Mouse (Mus musculus) brown adipose tissue, adult 24 weeks (tissue): ENCODE measurements around the gene Lhfpl2. TPM values are rescaled to one million over a fixed set of nuclear protein-coding genes. Genes with fewer than 3 reads are reported as not detected.
A peak's percentile ranks its signal among the peaks of the same experiment; 100 is the strongest.

Experiments used
- H3K27ac ChIP-seq: fragments of 200-500 bp; replicated peaks from 2 replicates; pipeline ENCODE4 v1.5.1; 2012; ENCODE audit warnings: low read depth, mild to moderate bottlenecking, low read length
- H3K4me1 ChIP-seq: fragments of 200-500 bp; 2 replicates; pipeline ENCODE4 v1.6.1; 2012; ENCODE audit warnings: low read length, mixed read lengths; ENCODE audit not compliant: control insufficient read depth, insufficient read depth, insufficient read length
- H3K4me3 ChIP-seq: fragments of 200-500 bp; 2 replicates; pipeline ENCODE4 v1.5.1; 2012; ENCODE audit warnings: low read depth, mild to moderate bottlenecking, low read length, moderate library complexity; ENCODE audit not compliant: insufficient read depth
- polyA plus RNA-seq: library from polyadenylated mRNA; stranded (reverse); fragments of >200 nt; gene quantifications from 2 replicates; pipeline ENCODE4 v1.2.4, GENCODE M21; 2012; ENCODE audit not compliant: missing spikeins, insufficient read depth, insufficient read length

The Lhfpl2 gene
- polyA plus RNA-seq, 1 experiment: 6.5 TPM

GRCm38 (mm10) chr13:94132187-94132995, 74.8 kb downstream of the Lhfpl2 start:
- Histone ChIP-seq H3K4me3 (no peak overlapping the region), H3K27ac (peak overlapping the region; percentile 24; the same call in 1 of the 2 replicates), H3K4me1 (peaks cover 20% of the 10 kb centered on the region)

GRCm38 (mm10) chr13:94134646-94135045, 77.0 kb downstream of the Lhfpl2 start:
- peaks cover 24% of the 10 kb centered on the region for H3K4me1 ChIP-seq
- H3K4me3 ChIP-seq: no peak overlapping the region
- no peak overlapping the region for H3K27ac ChIP-seq

- Histone ChIP-seq H3K4me3 (no peak overlapping the region), H3K4me1 (peaks cover 27% of the 10 kb centered on the region), H3K27ac (no peak overlapping the region)
Observed at GRCm38 (mm10) chr13:94135180-94135579, 77.6 kb downstream of the Lhfpl2 start.

GRCm38 (mm10) chr13:94139713-94140445, 82.3 kb downstream of the Lhfpl2 start:
- Histone ChIP-seq H3K4me1 (peaks cover 11% of the 10 kb centered on the region), H3K27ac (peak overlapping the region; percentile 31), H3K4me3 (no peak overlapping the region)

GRCm38 (mm10) chr13:94140446-94140845, 82.8 kb downstream of the Lhfpl2 start:
- H3K4me1 ChIP-seq: peaks cover 10% of the 10 kb centered on the region; the same call in 1 of the 2 replicates
- H3K4me3 ChIP-seq: no peak overlapping the region
- H3K27ac ChIP-seq: no peak overlapping the region

- Histone ChIP-seq H3K27ac (no peak overlapping the region), H3K4me3 (no peak overlapping the region), H3K4me1 (peaks cover 7% of the 10 kb centered on the region; the same call in 1 of the 2 replicates)
Observed at GRCm38 (mm10) chr13:94143063-94143652, 85.6 kb downstream of the Lhfpl2 start.

GRCm38 (mm10) chr13:94144451-94144850, 86.9 kb downstream of the Lhfpl2 start:
- no peak overlapping the region for H3K4me3 ChIP-seq
- H3K4me1 ChIP-seq: peaks cover 5% of the 10 kb centered on the region; the same call in 1 of the 2 replicates

GRCm38 (mm10) chr13:94147257-94147656, 89.7 kb downstream of the Lhfpl2 start:
- Histone ChIP-seq H3K4me3 (no peak overlapping the region), H3K27ac (no peak overlapping the region), H3K4me1 (no peaks in the 10 kb centered on the region; the same call in 1 of the 2 replicates)

More at GRCm38 (mm10) chr13:94144451-94144850, 86.9 kb downstream of the Lhfpl2 start:
- H3K27ac ChIP-seq: no peak overlapping the region

GRCm38 (mm10) chr13:94149006-94149405, 91.4 kb downstream of the Lhfpl2 start:
- H3K4me3 ChIP-seq: no peak overlapping the region
- no peak overlapping the region for H3K27ac ChIP-seq
- peaks cover 2% of the 10 kb centered on the region; the same call in 1 of the 2 replicates for H3K4me1 ChIP-seq

- no peak overlapping the region for H3K27ac ChIP-seq
- H3K4me3 ChIP-seq: no peak overlapping the region
- H3K4me1 ChIP-seq: peaks cover 2% of the 10 kb centered on the region; the same call in 1 of the 2 replicates
Observed at GRCm38 (mm10) chr13:94149781-94150180, 92.2 kb downstream of the Lhfpl2 start.

GRCm38 (mm10) chr13:94151308-94151707, 93.7 kb downstream of the Lhfpl2 start:
- H3K27ac ChIP-seq: no peak overlapping the region
- H3K4me1 ChIP-seq: peaks cover 2% of the 10 kb centered on the region; the same call in 1 of the 2 replicates
- no peak overlapping the region for H3K4me3 ChIP-seq

- H3K27ac ChIP-seq: no peak overlapping the region
- no peak overlapping the region for H3K4me3 ChIP-seq
- H3K4me1 ChIP-seq: peaks cover 2% of the 10 kb centered on the region; the same call in 1 of the 2 replicates
Observed at GRCm38 (mm10) chr13:94152836-94153235, 95.2 kb downstream of the Lhfpl2 start.

GRCm38 (mm10) chr13:94153658-94154057, 96.1 kb downstream of the Lhfpl2 start:
- Histone ChIP-seq H3K4me3 (no peak overlapping the region), H3K4me1 (peaks cover 3% of the 10 kb centered on the region; the same call in 1 of the 2 replicates), H3K27ac (no peak overlapping the region)

- Histone ChIP-seq H3K4me3 (no peak overlapping the region), H3K27ac (peak overlapping the region; percentile 60; the same call in 1 of the 2 replicates), H3K4me1 (peaks cover 11% of the 10 kb centered on the region; the same call in 1 of the 2 replicates)
Observed at GRCm38 (mm10) chr13:94154512-94155296, 97.1 kb downstream of the Lhfpl2 start.
